8 mouse cellular contexts compared by ENCODE assay signal in the genomic region with DNA sequence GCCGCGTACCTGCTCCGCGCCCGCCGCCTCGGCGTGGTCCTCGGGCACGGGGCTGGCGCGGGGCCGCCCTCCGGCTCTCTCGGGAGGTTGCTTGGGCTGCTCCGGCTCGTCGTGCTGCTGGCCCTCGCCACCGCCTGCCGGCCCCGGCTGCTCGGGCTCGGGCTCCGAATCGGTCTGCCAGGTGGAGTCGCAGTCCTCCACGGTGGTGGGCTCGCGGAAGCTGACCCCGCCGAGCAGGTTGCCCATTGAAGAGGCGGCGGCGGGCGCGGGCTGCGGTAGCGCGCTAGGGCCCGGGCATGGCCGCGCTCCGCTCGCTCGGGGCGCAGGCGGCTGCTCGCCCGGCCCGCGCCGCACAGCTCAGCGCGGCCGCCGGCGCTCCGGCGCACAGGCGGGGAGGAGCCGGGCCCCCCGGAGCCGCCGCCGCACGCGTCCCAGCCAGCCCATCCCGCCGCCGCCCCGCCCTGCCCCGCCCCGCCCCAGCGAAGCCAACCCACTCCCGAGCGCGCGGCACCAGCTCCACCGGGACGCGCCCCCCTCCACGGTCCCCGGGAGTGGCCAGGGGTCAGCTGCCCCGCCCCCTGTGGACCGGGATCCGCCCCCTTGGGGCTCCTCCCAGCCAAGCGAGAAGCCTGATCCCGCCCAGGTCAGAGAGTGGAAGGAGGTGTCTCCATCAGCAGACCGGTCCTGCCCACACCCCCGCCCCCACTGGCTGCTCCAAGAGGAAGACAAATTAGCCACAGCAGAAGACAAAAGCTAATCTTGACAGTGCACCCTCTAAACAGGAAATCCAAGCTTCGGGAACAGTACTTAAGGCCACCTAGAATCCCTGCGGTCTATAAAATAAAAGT. TPM values are rescaled to one million over a fixed set of nuclear protein-coding genes. Genes with fewer than 3 reads are reported as not detected.
DNase-seq lines count a peak whose midpoint lies in the region; ATAC-seq lines count a peak whose summit lies in the region.

No protein-coding gene starts in this region.

- peak; percentile 99 to 100 for DNase-seq in adrenal gland, adult (ENCODE audit: inconsistent age in 2 of 2, low spot score in 1 of 2)
- peak; percentile 95 for DNase-seq in embryo, embryonic 10.5 days (ENCODE audit: low spot score)
- peak; percentile 97 for DNase-seq in gastrocnemius, postnatal 14 days
- peak; percentile 87 to 96 for DNase-seq in left cerebral cortex, postnatal 10 days (ENCODE audit: extremely low spot score in 1 of 2, low spot score in 2 of 2)
- peak; percentile 94 for DNase-seq in right cerebral cortex, postnatal 25 days
- DNase-seq in urinary bladder, postnatal 4 days (ENCODE audit: low spot score in 2 of 2), result peak; percentile 93 to 97

- peak; percentile 78 for ATAC-seq in inflammation-experienced regulatory T-cells, adult 6 months
- peak; percentile 94 for ATAC-seq in megakaryocyte-erythroid progenitor cell, adult 5-6 weeks (replicated peaks; ENCODE audit: low FRiP score, low TSS enrichment, poor library complexity, severe bottlenecking)

- intact Hi-C loops in gastrocnemius, postnatal 14 days (cut with DNase I; ENCODE audit: low total_unique reads), result no loop called here
- intact Hi-C loops in left cerebral cortex, postnatal 10 days (cut with DNase I), result no loop called here

RNA-seq across cellular contexts. Expression of gene Ogfrl1, which starts 14.5 kb away (rescaled TPM):
- 1 to 10 TPM; 4.8 to 5.7 TPM for total RNA-seq in gastrocnemius, postnatal 14 days (2021)
- under 1 TPM; 0.59 to 0.93 (median 0.92) TPM for polyA plus RNA-seq in inflammation-experienced regulatory T-cells, adult 6 months (2017; shearing (Covaris generic))
- total RNA-seq in left cerebral cortex, postnatal 10 days (2021), result 10 to 100 TPM; 39.3 to 46.9 TPM
- 22.1 and 24.1 TPM in 2 replicates for total RNA-seq in megakaryocyte-erythroid progenitor cell, adult 5-6 weeks (2014; fragmentation: Nextera tagmentation)
- 20.9 and 31.8 TPM in 2 replicates for total RNA-seq in megakaryocyte-erythroid progenitor cell, adult 5-6 weeks (2017)

Comparison
In these comparisons a context has a peak if more than half of its experiments do, and no peak if none do; other contexts are left out.
1. Peak in every context shown above with its lines: DNase-seq and ATAC-seq.